Mouse (Mus musculus) ES-E14 (cell line): ENCODE measurements around the gene Irf1. TPM values are rescaled to one million over a fixed set of nuclear protein-coding genes. Genes with fewer than 3 reads are reported as not detected.

Experiments
- DNase-seq: peaks from one replicate; pipeline ENCODE4 v3.0.0-alpha.2; 2013; ENCODE audit warnings: low read depth, low spot score
- H3K27ac ChIP-seq: 2 replicates; pipeline ENCODE4 v1.5.1; 2012; ENCODE audit warnings: low read depth, mild to moderate bottlenecking, low read length, moderate library complexity, mixed read lengths; ENCODE audit not compliant: poor library complexity, insufficient read depth, severe bottlenecking
- H3K36me3 ChIP-seq: 2 replicates; pipeline ENCODE4 v1.6.1; 2012; ENCODE audit warnings: mild to moderate bottlenecking, low read length, moderate library complexity, mixed read lengths; ENCODE audit not compliant: control insufficient read depth, poor library complexity, insufficient read depth, severe bottlenecking
- H3K4me1 ChIP-seq, 2 experiments: fragments of 150-350 bp in 1 of 2; sonication (generic) in 1 of 2; 2 replicates each; pipeline ENCODE4 v1.6.1; 2012; ENCODE audit warnings: low read length in 2 of 2, mild to moderate bottlenecking in 1 of 2, mixed read lengths in 1 of 2; ENCODE audit not compliant: control insufficient read depth in 2 of 2, insufficient read depth in 2 of 2, poor library complexity in 1 of 2
- H3K4me3 ChIP-seq, 2 experiments: fragments of 150-350 bp in 1 of 2; sonication (generic) in 1 of 2; 2 replicates each; pipeline ENCODE4 v1.5.1; 2012; ENCODE audit warnings: low read length in 2 of 2, low read depth in 1 of 2, mild to moderate bottlenecking in 1 of 2, mixed read lengths in 1 of 2; ENCODE audit not compliant: insufficient read depth in 1 of 2, poor library complexity in 1 of 2, severe bottlenecking in 1 of 2
- H3K9ac ChIP-seq: 2 replicates; pipeline ENCODE4 v1.6.1; 2012; ENCODE audit warnings: low read depth, mild to moderate bottlenecking, low read length, mixed read lengths; ENCODE audit not compliant: poor library complexity, insufficient read depth, severe bottlenecking
- H3K9me3 ChIP-seq: fragments of 150-350 bp; sonication (generic); 2 replicates; pipeline ENCODE4 v1.6.1; 2012; ENCODE audit warnings: low read depth, mild to moderate bottlenecking, low read length; ENCODE audit not compliant: control insufficient read depth, insufficient read depth
- CHD2 ChIP-seq: IDR thresholded peaks from 2 replicates; pipeline ENCODE4 v1.6.1; 2014; ENCODE audit warnings: mild to moderate bottlenecking, low read depth, low read length, inconsistent platforms
- HCFC1 ChIP-seq: IDR thresholded peaks from 2 replicates; pipeline ENCODE4 v1.6.1; 2012; ENCODE audit warnings: low read length, inconsistent platforms, borderline replicate concordance; ENCODE audit not compliant: insufficient read depth
- MAFK ChIP-seq: IDR thresholded peaks from 2 replicates; pipeline ENCODE4 v1.6.1; 2014; ENCODE audit warnings: mild to moderate bottlenecking, low read depth, low read length, inconsistent platforms; ENCODE audit not compliant: insufficient read depth
- ZC3H11A ChIP-seq: IDR thresholded peaks from 2 replicates; pipeline ENCODE4 v1.6.1; 2012; ENCODE audit warnings: low read depth, mild to moderate bottlenecking, inconsistent platforms, low read length, borderline replicate concordance
- ZNF384 ChIP-seq: IDR thresholded peaks from 2 replicates; pipeline ENCODE4 v1.6.1; 2012; ENCODE audit warnings: low read depth, low read length, inconsistent platforms
- in situ Hi-C, 2 experiments: fragments of 600-800 bp; cut with MboI; formaldehyde crosslinking; loops; one replicate each; pipeline ENCODE4 v1.15.1; 2025; ENCODE audit warnings: low sequenced_read_pairs in 2 of 2, inconsistent platforms in 1 of 2; ENCODE audit not compliant: unreplicated experiment in 2 of 2
- total RNA-seq: library from RNA; depleted of rRNA; stranded (reverse); fragments of 300-350 nt; gene quantifications from 2 replicates; pipeline ENCODE4 v1.2.3, GENCODE M21; 2012

Irf1 gene
- total RNA-seq, 1 experiment, result 28.0 TPM

- Histone ChIP-seq H3K27ac (no peak overlapping the region), H3K4me1 (peaks cover 7 to 25% of the 10 kb centered on the region in 2 experiments; a peak in 2 of 4 replicates), H3K36me3 (peaks cover 45% of the 10 kb centered on the region), H3K9ac (no peak overlapping the region), H3K4me3 (peak overlapping the region; percentile 91 to 92), H3K9me3 (no peaks in the 10 kb centered on the region)
- in situ Hi-C loops, result no loop called here
- DNase-seq, result no peak
- no peak for TF ChIP-seq ZNF384
- no peak for TF ChIP-seq HCFC1
- no peak for TF ChIP-seq ZC3H11A
Observed at GRCm38 (mm10) chr11:53771001-53771744, 1.4 kb downstream of the Irf1 start.

- Histone ChIP-seq H3K4me1 (peaks cover 3 to 27% of the 10 kb centered on the region in 2 experiments; a peak in 2 of 4 replicates), H3K27ac (no peak overlapping the region), H3K4me3 (peak overlapping the region in 1 of 2 experiments; percentile 2; a peak in 1 of 4 replicates), H3K9ac (no peak overlapping the region), H3K36me3 (peaks cover 56% of the 10 kb centered on the region), H3K9me3 (no peaks in the 10 kb centered on the region)
- TF ChIP-seq ZNF384 (no peak), MAFK (no peak), CHD2 (no peak), HCFC1 (no peak), ZC3H11A (no peak)
- DNase-seq, result no peak
- in situ Hi-C loops, result no loop called here
Observed at GRCm38 (mm10) chr11:53772536-53772935, 2.7 kb downstream of the Irf1 start.

GRCm38 (mm10) chr11:53773087-53773486 is 3.3 kb downstream of the Irf1 start, which contains the start of gene Gm17334:
Gene Gm17334, minus strand, starts transcription at chr11:53773187.
- no peak for TF ChIP-seq MAFK
- no peak for TF ChIP-seq CHD2
- no peak for TF ChIP-seq ZC3H11A
- no peak for TF ChIP-seq ZNF384
- no peak for TF ChIP-seq HCFC1
- no peak for DNase-seq
- in situ Hi-C loops, result no loop called here
- Histone ChIP-seq H3K4me3 (peak within 1 kb of the TSS in 1 of 2 experiments; percentile 2; a peak in 1 of 4 replicates), H3K9me3 (no peaks in the 10 kb centered on the region), H3K27ac (no peak within 1 kb of the TSS; the same call in 1 of the 2 replicates), H3K9ac (no peak within 1 kb of the TSS), H3K4me1 (peaks cover 3 to 29% of the 10 kb centered on the region in 2 experiments; a peak in 2 of 4 replicates), H3K36me3 (peaks cover 62% of the 10 kb centered on the region)

- H3K9me3 ChIP-seq, result no peaks in the 10 kb centered on the region
- peaks cover 3 to 35% of the 10 kb centered on the region in 2 experiments; a peak in 2 of 4 replicates for H3K4me1 ChIP-seq
- H3K27ac ChIP-seq, result no peak overlapping the region; the same call in 1 of the 2 replicates
- no peak for TF ChIP-seq HCFC1
- TF ChIP-seq MAFK, result no peak
- TF ChIP-seq ZNF384, result no peak
- no peak for TF ChIP-seq CHD2
- TF ChIP-seq ZC3H11A, result no peak
- no peak overlapping the region for H3K9ac ChIP-seq
- peaks cover 65% of the 10 kb centered on the region for H3K36me3 ChIP-seq
- no peak for DNase-seq
- in situ Hi-C loops, result no loop called here
- H3K4me3 ChIP-seq, result no peak overlapping the region
Observed at GRCm38 (mm10) chr11:53773641-53774360, 4.0 kb downstream of the Irf1 start.
